Mouse (Mus musculus): ENCODE measurements around the gene Scn8a. TPM values are rescaled to one million over a fixed set of nuclear protein-coding genes. Genes with fewer than 3 reads are reported as not detected.
A peak's percentile ranks its signal among the peaks of the same experiment; 100 is the strongest.

The Scn8a gene
- polyA plus RNA-seq, 1 experiment = 0.48 TPM

GRCm38 (mm10) chr15:100954751-100955150 is 85.1 kb downstream of the Scn8a start:
- no peak for DNase-seq (ENCODE audit: low spot score)

- no peak for DNase-seq (ENCODE audit: low spot score)
Observed at GRCm38 (mm10) chr15:100960958-100961357, 91.3 kb downstream of the Scn8a start.

- DNase-seq (ENCODE audit: low spot score) = no peak
Observed at GRCm38 (mm10) chr15:100961561-100961960, 91.9 kb downstream of the Scn8a start.

- DNase-seq (ENCODE audit: low spot score) = no peak
Observed at GRCm38 (mm10) chr15:100971443-100971842, 101.8 kb downstream of the Scn8a start.

GRCm38 (mm10) chr15:100972795-100973194 is 103.1 kb downstream of the Scn8a start:
- no peak for DNase-seq (ENCODE audit: low spot score)

GRCm38 (mm10) chr15:100974679-100975078 is 105.0 kb downstream of the Scn8a start:
- no peak for DNase-seq (ENCODE audit: low spot score)

- DNase-seq (ENCODE audit: low spot score) = peak; percentile 36
Observed at GRCm38 (mm10) chr15:100983427-100984153, 113.9 kb downstream of the Scn8a start.

- DNase-seq (ENCODE audit: low spot score) = no peak
Observed at GRCm38 (mm10) chr15:100984154-100984893, 114.7 kb downstream of the Scn8a start.

GRCm38 (mm10) chr15:100986479-100986878 is 116.8 kb downstream of the Scn8a start:
- DNase-seq (ENCODE audit: low spot score) = no peak

GRCm38 (mm10) chr15:100987031-100987430 is 117.4 kb downstream of the Scn8a start:
- no peak for DNase-seq (ENCODE audit: low spot score)

GRCm38 (mm10) chr15:100990283-100990682 is 120.6 kb downstream of the Scn8a start:
- DNase-seq (ENCODE audit: low spot score) = no peak

- DNase-seq (ENCODE audit: low spot score) = no peak
Observed at GRCm38 (mm10) chr15:100997090-100997489, 127.4 kb downstream of the Scn8a start.

GRCm38 (mm10) chr15:101001685-101002084 is 132.0 kb downstream of the Scn8a start:
- DNase-seq (ENCODE audit: low spot score) = no peak

- DNase-seq (ENCODE audit: low spot score) = no peak
Observed at GRCm38 (mm10) chr15:101002466-101002865, 132.8 kb downstream of the Scn8a start.

GRCm38 (mm10) chr15:101004538-101004937 is 134.9 kb downstream of the Scn8a start:
- no peak for DNase-seq (ENCODE audit: low spot score)

- no peak for DNase-seq (ENCODE audit: low spot score)
Observed at GRCm38 (mm10) chr15:101005717-101006116, 136.1 kb downstream of the Scn8a start.

- peak; percentile 33 for DNase-seq (ENCODE audit: low spot score)
Observed at GRCm38 (mm10) chr15:101006251-101007040, 136.8 kb downstream of the Scn8a start.

GRCm38 (mm10) chr15:101007236-101007635 is 137.6 kb downstream of the Scn8a start:
- DNase-seq (ENCODE audit: low spot score) = no peak

- DNase-seq (ENCODE audit: low spot score) = no peak
Observed at GRCm38 (mm10) chr15:101008386-101009010, 138.8 kb downstream of the Scn8a start.

GRCm38 (mm10) chr15:101011352-101011751 is 141.7 kb downstream of the Scn8a start:
- no peak for DNase-seq (ENCODE audit: low spot score)

- no peak for DNase-seq (ENCODE audit: low spot score)
Observed at GRCm38 (mm10) chr15:101028960-101029359, 159.3 kb downstream of the Scn8a start.

GRCm38 (mm10) chr15:101039651-101040050 is 170.0 kb downstream of the Scn8a start:
- no peak for DNase-seq (ENCODE audit: low spot score)

Measured in urinary bladder, adult 2 months (tissue).